Mouse (Mus musculus) inflammation-experienced regulatory T-cells, adult 6 months (primary cell): Measurements from ENCODE around the gene 6430548M08Rik. TPM values are rescaled to one million over a fixed set of nuclear protein-coding genes. Genes with fewer than 3 reads are reported as not detected.

Experiments used
- ATAC-seq: one replicate; pipeline ENCODE4 v1.8.0; 2017
- polyA plus RNA-seq, 3 experiments: library from polyadenylated mRNA; unstranded; fragments of 100-300 nt; shearing (Covaris generic); gene quantifications; one replicate each; pipeline ENCODE4 v1.2.1; 2017

6430548M08Rik gene
- polyA plus RNA-seq, 3 experiments from 2014 or later: 0.64 TPM; not detected in 2

GRCm38 (mm10) chr8:120184850-120185792, 71.2 kb downstream of the 6430548M08Rik start:
- no peak for ATAC-seq

GRCm38 (mm10) chr8:120186454-120186853, 72.5 kb downstream of the 6430548M08Rik start:
- ATAC-seq: no peak

GRCm38 (mm10) chr8:120188510-120188909, 74.6 kb downstream of the 6430548M08Rik start:
- ATAC-seq: no peak

DNA sequence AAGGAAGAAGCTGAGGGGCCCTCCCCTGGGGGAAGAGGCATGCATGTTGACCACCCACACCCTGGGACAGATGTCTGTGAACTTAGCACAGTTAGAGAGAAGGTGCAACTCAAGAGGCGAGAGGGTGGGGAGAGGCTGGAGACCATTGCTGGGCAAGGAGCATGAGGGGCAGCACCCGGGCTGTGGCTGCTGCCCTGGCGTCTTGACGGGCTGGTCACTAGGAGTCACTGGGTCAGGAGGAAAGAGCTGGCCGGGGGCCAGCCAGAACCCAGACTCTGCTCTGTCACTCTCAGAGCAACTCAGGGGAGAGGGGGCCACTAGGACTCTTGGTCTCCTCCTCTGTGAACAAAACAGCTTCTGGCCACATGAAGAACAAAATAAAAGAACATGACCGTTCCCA, 75.5 kb downstream of the 6430548M08Rik start:
- no peak for ATAC-seq

DNA sequence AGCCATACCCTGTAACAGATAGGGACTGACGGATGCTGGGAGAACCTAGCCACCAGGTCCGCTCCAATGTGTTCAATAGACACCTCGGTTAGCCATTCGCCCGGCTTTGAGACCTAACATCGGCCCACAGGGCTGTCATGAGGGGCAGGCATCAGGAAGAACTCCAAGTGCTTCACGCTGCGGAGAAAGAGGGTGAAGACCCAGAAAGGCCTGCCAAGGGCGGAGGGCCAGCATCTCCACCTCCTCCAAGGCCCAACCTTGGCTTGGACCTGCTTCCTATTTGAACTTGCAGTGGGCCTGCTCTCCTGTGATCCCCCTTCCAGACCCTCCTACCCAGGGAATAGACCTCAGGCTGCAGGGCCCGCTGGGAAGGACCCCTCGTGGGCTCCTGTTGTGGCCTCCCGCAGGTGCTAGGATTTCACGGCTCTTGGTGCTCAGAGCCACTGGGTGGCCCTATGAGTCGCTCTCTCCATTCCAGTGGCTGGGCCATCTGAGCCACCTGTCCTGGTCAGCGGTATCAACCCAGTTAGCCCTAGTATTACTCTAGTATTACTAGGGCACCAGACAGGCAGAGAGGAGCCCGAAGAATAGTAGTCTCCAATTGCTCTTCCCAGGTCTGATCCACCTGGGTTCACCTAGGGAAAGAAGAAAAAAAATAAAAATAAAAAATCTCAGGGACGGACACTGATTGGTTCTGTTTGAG, 76.3 kb downstream of the 6430548M08Rik start:
- ATAC-seq: no peak

DNA sequence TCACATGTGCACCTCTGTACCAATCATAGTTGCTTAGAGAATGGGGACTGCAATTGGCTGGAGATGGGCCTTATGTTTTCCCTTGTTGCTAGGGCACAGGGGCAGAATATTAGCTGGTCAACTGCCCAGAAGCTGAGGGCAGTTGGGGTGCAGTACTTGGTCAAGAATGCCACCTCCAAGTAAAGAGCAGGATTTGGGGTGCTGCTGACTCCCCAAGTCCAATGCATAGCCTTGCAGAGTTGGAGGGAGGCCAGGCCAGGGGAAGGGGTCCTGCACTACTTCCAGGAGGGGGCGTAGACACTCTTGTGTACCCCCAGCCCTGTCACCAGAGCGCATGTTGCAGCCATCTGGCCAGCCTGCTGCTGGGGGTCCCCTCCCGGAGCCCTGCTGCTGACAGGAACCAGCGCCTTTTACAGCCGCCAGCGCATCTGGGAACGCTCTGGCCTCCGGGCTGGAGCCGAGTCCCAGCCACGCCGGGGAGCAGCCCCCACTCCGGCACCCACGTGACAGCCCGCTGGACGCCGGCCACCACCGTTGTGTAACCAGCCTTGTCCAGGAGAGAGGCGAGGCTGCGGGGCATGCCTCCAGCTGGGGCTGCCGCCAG, 77.0 kb downstream of the 6430548M08Rik start:
- ATAC-seq: no peak

- ATAC-seq: no peak
Observed at GRCm38 (mm10) chr8:120191633-120192032, 77.7 kb downstream of the 6430548M08Rik start.

DNA sequence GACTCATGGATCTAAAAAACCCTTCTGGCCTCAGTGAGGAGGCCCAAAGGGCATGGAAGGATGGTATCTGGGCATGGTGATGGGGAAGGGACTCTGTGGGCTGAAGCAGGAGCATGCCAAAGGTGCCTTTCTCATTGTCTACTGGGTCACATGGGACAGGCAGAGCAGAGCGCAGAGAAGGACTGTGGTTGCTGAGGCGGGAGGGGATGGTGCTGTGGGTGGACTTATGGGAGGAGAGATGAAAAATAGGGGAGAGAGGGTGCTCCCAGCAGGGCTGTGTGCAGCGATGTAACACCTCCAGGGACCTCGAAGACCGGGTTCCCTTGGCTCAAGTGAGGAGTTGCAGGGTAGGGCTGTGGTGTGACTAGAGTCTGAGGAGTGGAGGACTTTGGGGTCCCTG, 78.2 kb downstream of the 6430548M08Rik start:
- no peak for ATAC-seq

GRCm38 (mm10) chr8:120201351-120201750, 87.4 kb downstream of the 6430548M08Rik start:
- no peak for ATAC-seq

DNA sequence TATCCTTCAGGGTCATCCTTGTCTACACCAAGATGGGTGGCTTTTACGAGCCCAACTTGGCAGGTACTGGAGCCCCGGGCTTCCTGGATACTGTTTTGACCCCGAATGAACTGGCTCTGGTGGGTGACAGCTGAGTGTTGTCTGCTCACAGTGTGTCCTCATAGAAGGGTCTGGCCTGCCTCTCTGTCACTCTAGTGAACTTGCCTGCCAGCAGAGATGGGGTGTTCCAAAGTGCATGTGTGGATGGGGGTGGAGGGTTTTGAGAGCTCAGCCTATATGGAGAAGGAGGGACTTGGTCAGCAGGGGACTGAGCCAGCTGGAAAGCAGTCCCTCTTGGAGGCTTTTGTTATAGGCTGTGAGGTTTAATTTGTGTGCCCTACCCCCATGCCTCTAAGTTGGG, 88.6 kb downstream of the 6430548M08Rik start:
- no peak for ATAC-seq

DNA sequence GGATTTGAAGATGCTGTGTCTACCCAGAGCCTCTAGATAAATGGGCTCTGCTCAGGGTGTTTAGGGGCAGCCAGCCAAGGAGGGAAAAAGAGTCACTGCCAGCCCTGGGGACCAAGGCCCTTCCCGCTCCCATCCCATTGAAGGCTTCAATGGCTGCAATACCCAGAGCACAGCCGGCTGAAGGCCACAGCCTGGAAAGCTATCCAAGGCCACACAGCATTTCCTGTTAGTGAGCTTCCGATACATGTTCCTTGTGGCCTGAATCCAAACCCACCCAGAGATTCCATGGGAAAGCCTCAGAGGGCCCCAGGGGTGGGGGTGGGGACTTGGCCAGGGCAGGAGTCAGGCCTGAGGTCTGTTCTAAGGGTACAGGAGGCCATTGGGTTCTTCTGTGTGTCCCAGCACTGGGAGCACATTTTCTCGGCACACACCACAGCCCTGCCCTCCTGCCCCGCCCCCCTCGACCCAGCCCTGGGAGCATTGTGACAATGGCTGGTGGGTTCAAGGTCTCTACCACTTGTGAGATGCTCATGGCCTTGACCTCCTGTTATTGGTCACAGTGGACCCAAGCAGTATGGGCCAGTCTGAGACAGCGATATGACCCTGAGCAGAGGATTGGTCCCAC, 90.9 kb downstream of the 6430548M08Rik start:
- no peak for ATAC-seq

GRCm38 (mm10) chr8:120205916-120206315, 92.0 kb downstream of the 6430548M08Rik start:
- no peak for ATAC-seq

DNA sequence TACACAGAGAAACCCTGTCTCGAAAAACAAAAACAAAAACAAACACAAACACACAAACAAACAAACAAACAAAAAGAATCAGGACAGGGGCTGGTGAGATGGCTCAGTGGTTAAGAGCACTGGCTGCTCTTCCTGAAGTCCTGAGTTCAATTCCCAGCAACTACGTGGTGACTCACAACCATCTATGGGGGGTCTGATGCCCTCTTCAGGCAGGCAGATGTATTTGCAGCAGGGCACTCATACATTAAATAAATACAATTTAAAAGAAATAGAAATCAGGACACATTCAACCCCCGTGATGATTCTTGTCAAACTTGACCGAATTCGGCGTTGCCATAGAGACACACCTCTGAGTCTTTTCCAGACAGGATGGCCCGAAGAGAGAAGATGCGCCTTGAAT, 93.4 kb downstream of the 6430548M08Rik start:
- ATAC-seq: no peak

- no peak for ATAC-seq
Observed at GRCm38 (mm10) chr8:120208113-120208512, 94.2 kb downstream of the 6430548M08Rik start.

GRCm38 (mm10) chr8:120211345-120211744, 97.4 kb downstream of the 6430548M08Rik start:
- ATAC-seq: no peak

- ATAC-seq: no peak
Observed at GRCm38 (mm10) chr8:120212596-120212995, 98.6 kb downstream of the 6430548M08Rik start.

DNA sequence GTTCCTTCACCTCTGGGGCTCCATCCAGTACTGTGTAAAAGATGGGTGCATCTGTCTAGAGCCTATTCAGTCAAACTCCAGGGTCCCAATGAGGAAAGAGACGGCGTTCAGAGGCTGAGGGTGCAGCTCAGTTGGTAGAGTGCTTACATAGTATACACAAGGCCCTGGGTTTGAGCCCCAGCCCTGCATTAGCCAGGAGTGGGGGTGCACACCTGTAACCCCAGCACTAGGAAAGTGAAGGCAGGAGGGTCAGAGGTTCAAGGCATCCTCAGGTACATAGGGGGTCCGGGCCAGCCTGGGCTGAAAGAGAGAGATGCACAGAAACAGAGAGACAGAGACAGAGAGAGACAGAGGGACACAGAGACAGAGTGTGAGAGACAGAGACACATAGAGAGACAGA, 99.3 kb downstream of the 6430548M08Rik start:
- no peak for ATAC-seq

GRCm38 (mm10) chr8:120213939-120214338, 100.0 kb downstream of the 6430548M08Rik start:
- ATAC-seq: no peak
